Mouse (Mus musculus) kidney, adult 8-10 months (tissue): ENCODE measurements at regions not wholly inside any gene's neighbourhood (a gene's known extent, or its start where the extent isn't known, plus 50 kb on each side); places are given as distances from the start of the nearest gene placed in this dataset.

Source experiments
- DNase-seq, 2 experiments: peaks; one replicate each; pipeline ENCODE4 v3.0.0; 2022

GRCm38 (mm10) chr14:68973636-68974101 lies 320.4 kb downstream of the Synb start:
- no peak for DNase-seq

- DNase-seq = peak; percentile 19 to 61
Observed at GRCm38 (mm10) chr14:68966758-68967157, 327.3 kb downstream of the Synb start.

- DNase-seq = no peak
Observed at GRCm38 (mm10) chr14:68954577-68955460, 339.3 kb downstream of the Synb start.

- DNase-seq = no peak
Observed at GRCm38 (mm10) chr14:68945906-68946305, 348.2 kb downstream of the Synb start.

GRCm38 (mm10) chr14:68945434-68945833 lies 348.7 kb downstream of the Synb start:
- no peak for DNase-seq

- DNase-seq = no peak
Observed at GRCm38 (mm10) chr14:68941759-68942158, 352.3 kb downstream of the Synb start.

- DNase-seq = no peak
Observed at GRCm38 (mm10) chr14:68941132-68941690, 352.9 kb downstream of the Synb start.

GRCm38 (mm10) chr14:68935303-68935662 lies 358.8 kb downstream of the Synb start:
- DNase-seq = no peak

GRCm38 (mm10) chr14:68934611-68935302 lies 359.3 kb downstream of the Synb start:
- DNase-seq = no peak

GRCm38 (mm10) chr14:68927814-68928213 lies 366.3 kb downstream of the Synb start:
- no peak for DNase-seq

- DNase-seq = peak; percentile 4 to 16
Observed at GRCm38 (mm10) chr14:68923054-68923453, 371.0 kb downstream of the Synb start.

- no peak for DNase-seq
Observed at GRCm38 (mm10) chr14:68922035-68922434, 372.1 kb downstream of the Synb start.

GRCm38 (mm10) chr14:68918526-68919045 lies 375.5 kb downstream of the Synb start:
- no peak for DNase-seq

GRCm38 (mm10) chr14:68899921-68900320 lies 394.2 kb downstream of the Synb start:
- DNase-seq = no peak

- DNase-seq = no peak
Observed at GRCm38 (mm10) chr14:68877171-68877570, 416.9 kb downstream of the Synb start.

GRCm38 (mm10) chr14:68861071-68861470 lies 433.0 kb downstream of the Synb start:
- DNase-seq = no peak

- no peak for DNase-seq
Observed at GRCm38 (mm10) chr14:68857948-68858347, 436.2 kb downstream of the Synb start.

GRCm38 (mm10) chr14:68848506-68848905 lies 445.6 kb downstream of the Synb start:
- no peak for DNase-seq

GRCm38 (mm10) chr14:68847609-68848008 lies 446.5 kb downstream of the Synb start:
- no peak for DNase-seq

GRCm38 (mm10) chr14:68820241-68820640 lies 473.9 kb downstream of the Synb start:
- no peak for DNase-seq

GRCm38 (mm10) chr14:68808976-68809375 lies 485.1 kb downstream of the Synb start:
- no peak for DNase-seq

- DNase-seq = peak in 1 of 2 experiments; percentile 2
Observed at GRCm38 (mm10) chr14:68807918-68808317, 486.2 kb downstream of the Synb start.

GRCm38 (mm10) chr14:68806646-68807045 lies 487.5 kb downstream of the Synb start:
- DNase-seq = no peak
